Mouse (Mus musculus) E14TG2a.4 (cell line): ENCODE data around the gene Cytip.

ENCODE experiments used
- CTCF ChIP-seq: conservative IDR thresholded peaks from 2 replicates; pipeline ENCODE4 v1.5.1; 2014; ENCODE audit warnings: low read length
- NANOG ChIP-seq: IDR thresholded peaks from 2 replicates; pipeline ENCODE4 v1.6.1; 2014; ENCODE audit warnings: borderline replicate concordance, low read length, mixed read lengths

- TF ChIP-seq CTCF (no peak), NANOG (no peak)
Observed at GRCm38 (mm10) chr2:58155271-58156107, 39.8 kb downstream of the Cytip start.
